ENCODE assay signal across 8 mouse cellular contexts in genomic region chr4:135709072-135709564, GRCm38 (mm10). TPM values are rescaled to one million over a fixed set of nuclear protein-coding genes. Genes with fewer than 3 reads are reported as not detected.
A peak's percentile ranks its signal among the peaks of the same experiment; 100 is the strongest.
DNase-seq lines count a peak whose midpoint lies in the region; ATAC-seq and TF ChIP-seq lines count a peak whose summit lies in the region.

No protein-coding gene starts in this region.

- peak overlapping the region; percentile 35 for H3K4me3 ChIP-seq in cerebellum, adult 2 months (replicated peaks; ENCODE audit: insufficient read depth, low read depth, low read length)
- H3K4me3 ChIP-seq in forebrain, embryonic 16.5 days (replicated peaks; ENCODE audit: low read length), result no peak overlapping the region
- peak overlapping the region; percentile 35; the same call in 1 of the 2 replicates for H3K4me3 ChIP-seq in layer of hippocampus, adult 2 months
- H3K4me3 ChIP-seq in lung, embryonic 14.5 days (ENCODE audit: low read depth, low read length), result no peak overlapping the region
- no peak overlapping the region for H3K4me3 ChIP-seq in thymus, adult 2 months (ENCODE audit: control insufficient read depth, insufficient read depth, low read length)

- no peaks in the 10 kb centered on the region for H3K4me1 ChIP-seq in cerebellum, adult 2 months (ENCODE audit: control insufficient read depth, insufficient read depth, low read length)
- H3K4me1 ChIP-seq in forebrain, embryonic 16.5 days (replicated peaks; ENCODE audit: control insufficient read depth, insufficient read depth, low read length), result no peaks in the 10 kb centered on the region
- H3K4me1 ChIP-seq in lung, embryonic 14.5 days (ENCODE audit: insufficient read depth), result no peaks in the 10 kb centered on the region
- peaks cover 2% of the 10 kb centered on the region; the same call in 1 of the 2 replicates for H3K4me1 ChIP-seq in thymus, adult 2 months (replicated peaks; ENCODE audit: control insufficient read depth, insufficient read depth, low read length)

- H3K36me3 ChIP-seq in forebrain, embryonic 16.5 days (ENCODE audit: control insufficient read depth, insufficient read depth), result no peaks in the 10 kb centered on the region
- H3K36me3 ChIP-seq in lung, embryonic 14.5 days (ENCODE audit: insufficient read depth), result no peaks in the 10 kb centered on the region
- H3K36me3 ChIP-seq in thymus, adult 2 months (ENCODE audit: control insufficient read depth, insufficient read depth, low read length), result no peaks in the 10 kb centered on the region

- peak; percentile 68 for TF ChIP-seq CTCF in cerebellum, adult 2 months (IDR thresholded peaks at IDR 0.05; ENCODE audit: borderline replicate concordance, insufficient read depth, low read depth, low read length)
- peak; percentile 90 for TF ChIP-seq CTCF in layer of hippocampus, adult 2 months (conservative IDR thresholded peaks at IDR 0.05)
- TF ChIP-seq CTCF in lung, embryonic 14.5 days (IDR thresholded peaks at IDR 0.05; ENCODE audit: low read depth), result peak; percentile 80
- peak; percentile 98 for TF ChIP-seq CTCF in thymus, adult 2 months (IDR thresholded peaks at IDR 0.05; ENCODE audit: borderline replicate concordance, control insufficient read depth, extremely low read depth, insufficient read depth, low read length, poor library complexity)

- 8% methylated on average over 8 of the region's 8 CpGs for WGBS in cerebellum, adult 2 months
- 9% methylated on average over 8 of the region's 8 CpGs for WGBS in forebrain, embryonic 16.5 days
- WGBS in lung, embryonic 14.5 days, result 9% methylated on average over 8 of the region's 8 CpGs
- 9% methylated on average over 8 of the region's 8 CpGs for WGBS in thymus, adult 2 months

- H3K9me3 ChIP-seq in forebrain, embryonic 16.5 days (ENCODE audit: control insufficient read depth, low read length), result no peaks in the 10 kb centered on the region
- H3K9me3 ChIP-seq in lung, embryonic 14.5 days (ENCODE audit: low read depth, low read length), result no peaks in the 10 kb centered on the region

- H3K27me3 ChIP-seq in cerebellum, adult 2 months (ENCODE audit: control insufficient read depth, insufficient read depth, low read length), result no peaks in the 10 kb centered on the region
- H3K27me3 ChIP-seq in forebrain, embryonic 16.5 days (replicated peaks; ENCODE audit: control insufficient read depth, insufficient read depth, low read length), result no peaks in the 10 kb centered on the region
- no peaks in the 10 kb centered on the region for H3K27me3 ChIP-seq in lung, embryonic 14.5 days (ENCODE audit: insufficient read depth, low read length)
- no peaks in the 10 kb centered on the region for H3K27me3 ChIP-seq in thymus, adult 2 months (ENCODE audit: control insufficient read depth, insufficient read depth, low read length)

- no peak overlapping the region for H3K9ac ChIP-seq in forebrain, embryonic 16.5 days (replicated peaks; ENCODE audit: low read depth, low read length)
- H3K9ac ChIP-seq in lung, embryonic 14.5 days, result no peak overlapping the region

- H3K4me2 ChIP-seq in forebrain, embryonic 16.5 days (ENCODE audit: low read length), result peak overlapping the region; percentile 35
- peak overlapping the region; percentile 44; the same call in 1 of the 2 replicates for H3K4me2 ChIP-seq in lung, embryonic 14.5 days

- no peak for ATAC-seq in forebrain, embryonic 16.5 days
- peak; percentile 76 for ATAC-seq in lung, embryonic 14.5 days (ENCODE audit: insufficient read depth)
- ATAC-seq in neutrophil, adult 5-6 weeks (ENCODE audit: extremely low read depth, insufficient number of reproducible peaks, low FRiP score, poor library complexity, severe bottlenecking), result peak; percentile 67

- H3K27ac ChIP-seq in cerebellum, adult 2 months (ENCODE audit: insufficient read depth, low read length), result no peak overlapping the region
- no peak overlapping the region for H3K27ac ChIP-seq in forebrain, embryonic 16.5 days (ENCODE audit: low read length)
- no peak overlapping the region for H3K27ac ChIP-seq in layer of hippocampus, adult 2 months
- no peak overlapping the region for H3K27ac ChIP-seq in lung, embryonic 14.5 days (ENCODE audit: low read depth)
- H3K27ac ChIP-seq in thymus, adult 2 months (ENCODE audit: control insufficient read depth, insufficient read depth, low read length), result no peak overlapping the region

- DNase-seq in MEL-GATA-1-ER (ENCODE audit: extremely low read depth, low read depth), result peak; percentile 60
- peak; percentile 45 to 70 for DNase-seq in cerebellum, adult 2 months
- DNase-seq in heart, postnatal 4 days, result peak; percentile 88
- peak; percentile 47 to 81 for DNase-seq in layer of hippocampus, adult 2 months (ENCODE audit: low spot score in 2 of 2)
- DNase-seq in lung, embryonic 14.5 days, result peak; percentile 82
- DNase-seq in thymus, adult 2 months, result peak; percentile 80

- TF ChIP-seq POLR2A in cerebellum, adult 2 months (IDR thresholded peaks at IDR 0.05; ENCODE audit: borderline replicate concordance, insufficient read depth, low read length), result no peak
- no peak for TF ChIP-seq POLR2A in thymus, adult 2 months (IDR thresholded peaks at IDR 0.05; ENCODE audit: control insufficient read depth, extremely low read depth, insufficient read depth, low read length, poor library complexity)

RNA-seq across cellular contexts. Expression of gene Il22ra1, which starts 18.9 kb away (rescaled TPM):
- polyA plus RNA-seq in cerebellum, adult 2 months (2012; rRNA removed), result 0.03 TPM in 1 of 2 replicates, not detected in the other
- not detected in 2 replicates for polyA plus RNA-seq in forebrain, embryonic 16.5 days (2015; fragmentation: Nextera tagmentation; extraction: Ambion mirVana)
- total RNA-seq in heart, postnatal 4 days (2021), result under 1 TPM; 0.20 to 0.24 TPM
- under 1 TPM; 0.12 to 0.13 TPM for total RNA-seq in layer of hippocampus, adult 2 months (2021)
- 0.12 TPM in 1 of 2 replicates, not detected in the other for polyA plus RNA-seq in lung, embryonic 14.5 days (2014; fragmentation: Nextera tagmentation; extraction: Ambion mirVana)
- total RNA-seq in neutrophil, adult 5-6 weeks (2017), result not detected in 2 replicates
- 0.24 and 0.40 TPM in 2 replicates for polyA plus RNA-seq in thymus, adult 2 months (2012; rRNA removed)

RNA-seq across cellular contexts. Expression of gene Ifnlr1, which starts 23.0 kb away (rescaled TPM):
- polyA plus RNA-seq in cerebellum, adult 2 months (2012; rRNA removed), result 0.49 and 0.52 TPM in 2 replicates
- polyA plus RNA-seq in forebrain, embryonic 16.5 days (2015; fragmentation: Nextera tagmentation; extraction: Ambion mirVana), result 0.16 and 0.18 TPM in 2 replicates
- 1 to 10 TPM; 2.3 to 3.2 TPM for total RNA-seq in heart, postnatal 4 days (2021)
- under 1 TPM; 0.10 to 0.27 TPM for total RNA-seq in layer of hippocampus, adult 2 months (2021)
- 1.6 and 1.7 TPM in 2 replicates for polyA plus RNA-seq in lung, embryonic 14.5 days (2014; fragmentation: Nextera tagmentation; extraction: Ambion mirVana)
- total RNA-seq in neutrophil, adult 5-6 weeks (2017), result 5.9 and 6.0 TPM in 2 replicates
- 2.0 and 2.5 TPM in 2 replicates for polyA plus RNA-seq in thymus, adult 2 months (2012; rRNA removed)

RNA-seq across cellular contexts. Expression of gene Myom3, which starts 50.4 kb away (rescaled TPM):
- polyA plus RNA-seq in cerebellum, adult 2 months (2012; rRNA removed), result 0.17 and 0.26 TPM in 2 replicates
- 0.29 and 0.34 TPM in 2 replicates for polyA plus RNA-seq in forebrain, embryonic 16.5 days (2015; fragmentation: Nextera tagmentation; extraction: Ambion mirVana)
- total RNA-seq in heart, postnatal 4 days (2021), result 1 to 10 TPM in 1 of 2 experiments, under 1 TPM in 1; 0.76 to 1.1 TPM
- total RNA-seq in layer of hippocampus, adult 2 months (2021), result under 1 TPM; 0.56 to 0.76 TPM
- not detected in 2 replicates for polyA plus RNA-seq in lung, embryonic 14.5 days (2014; fragmentation: Nextera tagmentation; extraction: Ambion mirVana)
- 0.12 TPM in 1 of 2 replicates, not detected in the other for total RNA-seq in neutrophil, adult 5-6 weeks (2017)
- polyA plus RNA-seq in thymus, adult 2 months (2012; rRNA removed), result 0.08 and 0.13 TPM in 2 replicates

Comparison
In these comparisons a context has a peak if more than half of its experiments do, and no peak if none do; other contexts are left out.
1. H3K4me3 ChIP-seq: peak in cerebellum, adult 2 months (single experiment) and layer of hippocampus, adult 2 months (single experiment); none in forebrain, embryonic 16.5 days (single experiment), lung, embryonic 14.5 days (single experiment) and thymus, adult 2 months (single experiment).
2. Peak in every context shown above with its lines, with median percentiles within 50 percentile points of each other: DNase-seq and CTCF ChIP-seq.